Mouse (Mus musculus): ENCODE data around the gene Zfp213. TPM values are rescaled to one million over a fixed set of nuclear protein-coding genes. Genes with fewer than 3 reads are reported as not detected.

Zfp213 gene
- polyA plus RNA-seq, 2 experiments, result 16.3 to 18.1 TPM

DNA sequence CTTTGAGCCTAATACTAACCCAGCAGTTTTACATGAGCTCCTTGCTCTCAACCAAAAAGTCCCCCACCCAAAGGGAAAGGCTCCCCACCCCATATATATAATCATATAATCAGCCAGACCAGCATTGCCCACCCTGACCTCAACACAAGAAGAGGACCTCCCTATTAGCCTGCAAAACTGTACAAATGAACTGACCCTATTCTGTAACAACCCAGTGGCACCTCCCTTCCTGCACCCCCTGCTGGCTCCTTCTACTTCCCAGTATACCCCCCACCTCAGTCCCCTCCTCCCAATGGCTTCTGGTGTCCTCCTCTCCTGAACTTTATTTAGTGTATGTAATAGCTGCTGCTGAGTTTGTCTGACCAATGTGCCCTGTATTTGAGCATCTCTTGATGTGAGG is 12.6 kb downstream of the Zfp213 start:
- Histone ChIP-seq H3K36me3 (ENCODE audit: control insufficient read depth, insufficient read depth, low read length) (peaks cover 13% of the 10 kb centered on the region), H3K9me3 (ENCODE audit: control insufficient read depth, low read length) (no peaks in the 10 kb centered on the region), H3K4me1 (ENCODE audit: control insufficient read depth, insufficient read depth, low read length) (0 out of 2 replicates have a peak, but pooled peaks cover 11% of the 10 kb centered on the region), H3K4me3 (replicated peaks; ENCODE audit: low read length) (peak overlapping the region; percentile 63), H3K27me3 (ENCODE audit: control insufficient read depth, insufficient read depth, low read length) (no peaks in the 10 kb centered on the region), H3K27ac (replicated peaks; ENCODE audit: low read depth, low read length) (no peak overlapping the region; the same call in 1 of the 2 replicates), H3K9ac (ENCODE audit: low read depth, low read length, severe bottlenecking) (peak overlapping the region; percentile 64; the same call in 1 of the 2 replicates), H3K4me2 (replicated peaks; ENCODE audit: low read depth, low read length, severe bottlenecking) (peak overlapping the region; percentile 76)
- TF ChIP-seq POLR2A (IDR thresholded peaks at IDR 0.05; ENCODE audit: borderline replicate concordance, extremely low read depth, insufficient read depth, insufficient read length), result no peak
- no peak for DNase-seq (ENCODE audit: low spot score)
- ATAC-seq (ENCODE audit: low FRiP score, low read depth), result no peak

DNA sequence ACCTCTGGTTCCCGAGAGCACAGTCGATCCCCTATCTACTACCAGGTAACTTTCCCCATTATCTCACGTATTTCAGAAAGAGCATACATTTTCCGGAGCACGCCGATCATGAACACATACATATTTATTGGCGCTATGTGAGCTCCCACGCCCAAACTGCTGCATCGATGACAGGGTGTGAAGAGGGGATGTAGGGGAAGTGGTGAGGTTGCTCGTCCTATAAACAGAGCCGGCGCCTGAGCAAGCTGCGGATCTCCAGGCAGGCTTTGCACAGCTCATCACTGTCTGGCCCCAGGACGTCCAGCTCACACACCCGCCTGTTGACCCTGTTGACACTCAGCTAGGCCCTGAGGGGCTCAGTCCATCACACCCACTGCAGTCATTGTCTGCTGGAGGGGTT is 13.2 kb downstream of the Zfp213 start:
- no peak for DNase-seq (ENCODE audit: low spot score)
- no peak for ATAC-seq (ENCODE audit: low FRiP score, low read depth)
- no peaks in the 10 kb centered on the region for H3K27me3 ChIP-seq (ENCODE audit: control insufficient read depth, insufficient read depth, low read length)
- no peaks in the 10 kb centered on the region for H3K9me3 ChIP-seq (ENCODE audit: control insufficient read depth, low read length)
- TF ChIP-seq POLR2A (IDR thresholded peaks at IDR 0.05; ENCODE audit: borderline replicate concordance, extremely low read depth, insufficient read depth, insufficient read length), result no peak
- H3K9ac ChIP-seq (ENCODE audit: low read depth, low read length, severe bottlenecking), result peak overlapping the region; percentile 64
- peaks cover 7% of the 10 kb centered on the region; the same call in 1 of the 2 replicates for H3K36me3 ChIP-seq (ENCODE audit: control insufficient read depth, insufficient read depth, low read length)
- peak overlapping the region; percentile 34 for H3K27ac ChIP-seq (replicated peaks; ENCODE audit: low read depth, low read length)
- H3K4me2 ChIP-seq (replicated peaks; ENCODE audit: low read depth, low read length, severe bottlenecking), result peak overlapping the region; percentile 76
- 2% methylated on average over 15 of the region's 15 CpGs for WGBS
- H3K4me1 ChIP-seq (ENCODE audit: control insufficient read depth, insufficient read depth, low read length), result 0 out of 2 replicates have a peak, but pooled peaks cover 11% of the 10 kb centered on the region
- H3K4me3 ChIP-seq (replicated peaks; ENCODE audit: low read length), result peak overlapping the region; percentile 63

DNA sequence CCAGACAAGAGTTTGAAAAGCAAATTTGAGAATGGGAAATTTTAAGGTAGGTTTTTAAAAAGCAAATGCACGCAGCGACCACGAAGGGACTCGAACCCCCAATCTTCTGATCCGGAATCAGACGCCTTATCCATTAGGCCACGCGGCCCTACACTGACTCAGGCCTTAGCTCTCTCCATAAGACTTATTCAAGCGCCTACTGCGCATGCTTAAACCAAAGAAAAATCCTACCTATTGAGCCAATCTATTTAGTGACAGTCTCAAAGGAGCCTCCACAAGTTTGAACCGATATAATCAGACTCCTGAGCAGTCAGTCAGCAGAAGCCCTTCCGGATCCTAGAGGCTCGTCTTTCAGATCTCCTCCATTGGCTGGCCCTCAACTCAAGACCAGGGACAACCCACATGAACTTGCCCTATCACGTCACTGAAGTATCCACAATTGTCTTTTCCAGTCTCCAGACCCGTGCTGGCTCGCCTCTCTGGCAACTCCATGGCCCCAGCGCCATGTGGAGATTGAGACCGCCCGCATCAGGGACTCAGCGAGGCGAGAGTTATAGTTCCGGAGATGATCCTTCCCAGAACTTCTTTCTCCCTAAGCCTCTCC is 13.7 kb downstream of the Zfp213 start:
- ATAC-seq (ENCODE audit: low FRiP score, low read depth), result peak; percentile 80
- TF ChIP-seq POLR2A (IDR thresholded peaks at IDR 0.05; ENCODE audit: borderline replicate concordance, extremely low read depth, insufficient read depth, insufficient read length), result no peak
- no peaks in the 10 kb centered on the region for H3K9me3 ChIP-seq (ENCODE audit: control insufficient read depth, low read length)
- H3K27me3 ChIP-seq (ENCODE audit: control insufficient read depth, insufficient read depth, low read length), result no peaks in the 10 kb centered on the region
- H3K4me2 ChIP-seq (replicated peaks; ENCODE audit: low read depth, low read length, severe bottlenecking), result peak overlapping the region; percentile 76
- H3K9ac ChIP-seq (ENCODE audit: low read depth, low read length, severe bottlenecking), result peak overlapping the region; percentile 64
- under 1% methylated on average over 22 of the region's 22 CpGs for WGBS
- peak overlapping the region; percentile 34 for H3K27ac ChIP-seq (replicated peaks; ENCODE audit: low read depth, low read length)
- peak overlapping the region; percentile 63 for H3K4me3 ChIP-seq (replicated peaks; ENCODE audit: low read length)
- H3K36me3 ChIP-seq (ENCODE audit: control insufficient read depth, insufficient read depth, low read length), result peaks cover 5% of the 10 kb centered on the region; the same call in 1 of the 2 replicates
- DNase-seq (ENCODE audit: low spot score), result peak; percentile 95
- H3K4me1 ChIP-seq (ENCODE audit: control insufficient read depth, insufficient read depth, low read length), result 0 out of 2 replicates have a peak, but pooled peaks cover 11% of the 10 kb centered on the region

DNA sequence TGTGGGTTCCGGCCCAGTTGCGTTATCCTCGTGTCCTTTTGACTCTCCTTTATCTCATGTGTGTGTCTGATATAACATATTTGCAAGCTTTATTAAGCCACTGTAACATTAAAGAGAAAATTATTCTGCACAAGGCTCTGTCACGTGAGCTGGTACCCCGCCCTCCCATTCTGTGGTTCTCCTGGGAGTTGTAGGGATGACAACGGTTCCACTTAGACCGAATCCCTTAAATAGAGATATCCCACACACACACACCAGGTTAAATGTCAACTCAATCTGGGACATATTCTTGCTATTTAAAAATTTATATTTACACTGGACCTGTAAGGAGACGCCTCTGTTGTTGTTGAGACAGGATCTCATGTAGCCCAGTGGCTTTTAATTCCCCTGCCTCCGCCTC is 14.6 kb downstream of the Zfp213 start:
- H3K4me1 ChIP-seq (ENCODE audit: control insufficient read depth, insufficient read depth, low read length), result 0 out of 2 replicates have a peak, but pooled peaks cover 11% of the 10 kb centered on the region
- peak overlapping the region; percentile 63 for H3K4me3 ChIP-seq (replicated peaks; ENCODE audit: low read length)
- H3K9me3 ChIP-seq (ENCODE audit: control insufficient read depth, low read length), result no peaks in the 10 kb centered on the region
- H3K36me3 ChIP-seq (ENCODE audit: control insufficient read depth, insufficient read depth, low read length), result peaks cover 2% of the 10 kb centered on the region; the same call in 1 of the 2 replicates
- H3K27me3 ChIP-seq (ENCODE audit: control insufficient read depth, insufficient read depth, low read length), result no peaks in the 10 kb centered on the region
- peak overlapping the region; percentile 76 for H3K4me2 ChIP-seq (replicated peaks; ENCODE audit: low read depth, low read length, severe bottlenecking)
- H3K9ac ChIP-seq (ENCODE audit: low read depth, low read length, severe bottlenecking), result no peak overlapping the region
- ATAC-seq (ENCODE audit: low FRiP score, low read depth), result no peak
- WGBS, result 5% methylated on average over 9 of the region's 9 CpGs
- no peak for TF ChIP-seq POLR2A (IDR thresholded peaks at IDR 0.05; ENCODE audit: borderline replicate concordance, extremely low read depth, insufficient read depth, insufficient read length)
- no peak for DNase-seq (ENCODE audit: low spot score)
- H3K27ac ChIP-seq (replicated peaks; ENCODE audit: low read depth, low read length), result no peak overlapping the region

DNA sequence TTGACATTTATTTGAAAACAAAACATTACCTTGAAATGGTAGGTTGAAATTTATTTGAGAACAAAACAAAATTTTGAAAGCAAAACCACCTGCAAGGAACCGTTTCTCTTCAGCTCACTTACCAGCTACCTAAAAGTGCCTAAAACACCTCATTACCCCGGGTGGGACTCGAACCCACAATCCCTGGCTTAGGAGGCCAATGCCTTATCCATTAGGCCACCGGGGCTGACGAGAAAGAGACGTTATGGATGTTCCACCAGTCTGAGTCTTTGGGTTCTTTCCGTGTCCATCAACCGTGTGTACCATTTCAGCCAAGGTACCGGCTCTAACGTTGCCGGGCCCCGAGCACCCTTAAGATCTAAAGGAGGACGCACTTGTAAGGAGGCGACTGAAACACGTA is 15.4 kb downstream of the Zfp213 start:
- Histone ChIP-seq H3K4me3 (replicated peaks; ENCODE audit: low read length) (peak overlapping the region; percentile 63), H3K9ac (ENCODE audit: low read depth, low read length, severe bottlenecking) (no peak overlapping the region), H3K36me3 (ENCODE audit: control insufficient read depth, insufficient read depth, low read length) (no peaks in the 10 kb centered on the region), H3K9me3 (ENCODE audit: control insufficient read depth, low read length) (no peaks in the 10 kb centered on the region), H3K27me3 (ENCODE audit: control insufficient read depth, insufficient read depth, low read length) (no peaks in the 10 kb centered on the region), H3K27ac (replicated peaks; ENCODE audit: low read depth, low read length) (no peak overlapping the region), H3K4me2 (replicated peaks; ENCODE audit: low read depth, low read length, severe bottlenecking) (peak overlapping the region; percentile 76), H3K4me1 (ENCODE audit: control insufficient read depth, insufficient read depth, low read length) (0 out of 2 replicates have a peak, but pooled peaks cover 11% of the 10 kb centered on the region)
- WGBS, result 2% methylated on average over 15 of the region's 15 CpGs
- DNase-seq (ENCODE audit: low spot score), result peak; percentile 89
- ATAC-seq (ENCODE audit: low FRiP score, low read depth), result peak; percentile 28; the same call in 1 of the 2 replicates
- TF ChIP-seq POLR2A (IDR thresholded peaks at IDR 0.05; ENCODE audit: borderline replicate concordance, extremely low read depth, insufficient read depth, insufficient read length), result no peak
